Mouse (Mus musculus): ENCODE measurements around the gene Polm. TPM values are rescaled to one million over a fixed set of nuclear protein-coding genes. Genes with fewer than 3 reads are reported as not detected.

Gene Polm
- total RNA-seq (2021) = 10 to 100 TPM; 12.1 to 14.0 TPM

GRCm38 (mm10) chr11:5837251-5838246 lies at the start of gene Polm:
Polm (minus strand) TSS chr11:5838016.
- peak; percentile 82 to 85 for DNase-seq

GRCm38 (mm10) chr11:5887250-5887649 lies 49.4 kb upstream of the Polm start:
- no peak for DNase-seq

DNA sequence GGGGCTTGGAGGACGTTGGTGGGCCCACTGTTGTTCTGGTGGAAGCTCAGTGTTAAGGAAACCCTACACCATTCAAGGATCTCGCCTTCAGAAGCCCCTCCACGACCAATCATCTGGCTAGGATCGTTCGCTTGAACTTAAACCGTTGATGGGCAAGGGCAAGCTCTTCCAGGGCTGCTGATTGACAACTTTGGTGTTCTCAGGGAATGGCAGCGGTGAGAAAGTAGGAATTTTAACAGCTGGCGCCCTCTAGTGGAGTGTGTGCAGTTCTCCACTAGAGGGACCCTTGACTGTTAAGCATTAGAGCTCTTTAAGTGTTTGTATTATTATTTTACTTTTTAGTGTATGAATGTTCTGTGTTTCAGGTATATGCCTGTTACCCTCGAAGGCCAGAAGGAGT lies 48.4 kb upstream of the Polm start:
- peak; percentile 49 to 64 for DNase-seq

GRCm38 (mm10) chr11:5882518-5882917 lies 44.7 kb upstream of the Polm start:
- DNase-seq = no peak

- DNase-seq = peak in 1 of 2 experiments; percentile 49
Observed at GRCm38 (mm10) chr11:5879905-5880304, 42.1 kb upstream of the Polm start.

DNA sequence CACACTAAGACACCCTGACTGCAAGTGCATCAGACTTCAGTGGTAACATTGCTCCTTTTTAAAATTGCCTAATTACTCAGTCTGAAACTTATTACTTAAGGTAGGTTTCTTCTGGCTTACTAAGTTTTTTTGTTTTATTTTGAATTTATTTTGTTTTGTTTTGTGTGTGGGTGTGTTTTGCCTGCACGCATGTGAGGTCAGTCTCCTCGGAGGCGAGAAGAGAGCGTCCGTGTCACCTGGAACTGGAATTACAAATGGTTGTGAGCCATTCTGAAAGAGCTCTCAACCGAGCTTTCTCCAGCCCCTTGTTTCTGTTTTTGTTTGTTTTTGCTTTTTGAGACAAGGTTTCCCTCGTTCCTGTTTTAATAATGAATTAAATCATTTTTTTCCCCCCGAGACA lies 40.8 kb upstream of the Polm start:
- no peak for DNase-seq

GRCm38 (mm10) chr11:5877921-5878526 lies 40.2 kb upstream of the Polm start, which contains the start of gene Pold2:
Pold2 (minus strand) TSS chr11:5878292.
- DNase-seq = peak; percentile 97

DNA sequence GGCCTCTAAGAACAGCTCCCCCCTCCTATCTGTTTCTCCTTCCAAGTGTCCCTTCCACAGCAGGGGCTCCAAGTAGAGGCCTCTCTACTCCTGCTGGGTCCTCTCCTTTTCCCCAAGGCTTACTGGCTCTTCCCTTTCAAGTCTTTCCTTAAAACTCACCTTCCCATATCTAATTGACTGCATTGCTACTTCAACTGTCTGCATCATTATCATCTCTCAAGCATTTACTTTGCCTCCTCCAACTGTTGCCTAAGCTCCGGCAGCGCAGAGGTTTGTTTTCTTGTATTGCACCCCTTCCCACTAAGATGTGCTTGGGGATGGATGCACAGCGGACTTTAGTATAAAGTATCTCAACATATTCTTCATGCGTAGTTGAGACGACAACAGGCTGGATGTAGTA lies 39.6 kb upstream of the Polm start:
- DNase-seq = no peak

GRCm38 (mm10) chr11:5873192-5873591 lies 35.4 kb upstream of the Polm start:
- DNase-seq = no peak

DNA sequence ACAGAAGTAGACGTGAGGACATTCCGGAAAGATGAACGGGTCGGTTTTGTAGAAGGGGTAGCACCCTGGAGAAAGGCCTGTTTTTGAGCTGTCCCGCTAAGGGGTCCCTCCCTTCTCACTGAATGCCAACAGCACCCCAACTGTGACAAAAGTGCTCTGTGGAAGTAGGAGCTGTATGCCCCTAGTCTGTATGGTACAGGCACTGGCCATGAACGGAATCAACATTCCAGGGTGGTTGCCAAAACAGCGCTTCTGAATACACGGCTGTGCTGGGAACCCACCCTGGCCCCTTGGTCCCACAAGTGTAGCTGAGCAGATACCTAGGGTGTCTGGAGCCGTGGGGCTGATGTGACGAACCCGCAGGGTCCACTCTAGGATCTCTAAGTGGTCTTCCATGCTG lies 34.9 kb upstream of the Polm start:
- DNase-seq = no peak

DNA sequence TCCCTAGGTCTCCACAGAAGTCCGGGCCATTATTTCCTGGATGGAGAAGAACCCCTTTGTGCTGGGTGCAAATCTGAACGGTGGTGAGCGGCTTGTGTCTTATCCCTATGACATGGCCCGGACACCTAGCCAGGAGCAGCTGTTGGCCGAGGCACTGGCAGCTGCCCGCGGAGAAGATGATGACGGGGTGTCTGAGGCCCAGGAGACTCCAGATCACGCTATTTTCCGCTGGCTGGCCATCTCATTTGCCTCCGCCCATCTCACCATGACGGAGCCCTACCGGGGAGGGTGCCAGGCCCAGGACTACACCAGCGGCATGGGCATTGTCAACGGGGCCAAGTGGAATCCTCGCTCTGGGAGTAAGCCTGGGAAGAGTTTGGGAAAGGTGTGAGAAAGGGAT lies 32.3 kb upstream of the Polm start:
- DNase-seq = no peak

DNA sequence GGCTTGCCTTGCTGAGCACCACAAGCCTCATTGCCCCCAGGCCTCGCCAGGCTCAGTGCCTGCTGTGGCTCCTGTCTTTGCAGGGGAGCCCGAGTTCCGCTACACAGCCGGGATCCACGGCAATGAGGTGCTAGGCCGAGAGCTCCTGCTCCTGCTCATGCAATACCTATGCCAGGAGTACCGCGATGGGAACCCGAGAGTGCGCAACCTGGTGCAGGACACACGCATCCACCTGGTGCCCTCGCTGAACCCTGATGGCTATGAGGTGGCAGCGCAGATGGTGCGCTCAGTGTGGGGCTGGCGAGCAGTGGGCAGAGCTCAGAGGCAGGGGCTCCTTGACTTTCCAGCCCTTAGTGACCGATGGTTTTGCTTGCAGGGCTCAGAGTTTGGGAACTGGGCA lies 31.5 kb upstream of the Polm start:
- no peak for DNase-seq

DNA sequence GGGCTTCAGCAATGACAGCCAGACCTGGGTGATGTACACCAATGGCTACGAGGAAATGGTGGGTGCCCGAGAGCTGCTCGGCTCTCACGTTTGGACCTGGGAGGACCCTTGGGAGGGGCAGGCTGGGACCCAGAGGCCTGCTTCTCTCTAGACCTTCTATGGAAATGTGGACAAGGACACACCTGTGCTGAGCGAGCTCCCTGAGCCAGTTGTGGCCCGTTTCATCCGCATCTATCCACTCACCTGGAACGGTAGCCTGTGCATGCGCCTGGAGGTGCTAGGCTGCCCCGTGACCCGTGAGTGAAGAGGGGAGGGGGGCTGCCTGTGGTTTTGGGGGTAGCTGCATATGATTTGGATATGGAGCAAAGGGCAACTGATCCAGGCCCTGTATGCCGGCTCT lies 30.5 kb upstream of the Polm start:
- no peak for DNase-seq

GRCm38 (mm10) chr11:5867196-5867595 lies 29.4 kb upstream of the Polm start:
- DNase-seq = no peak

GRCm38 (mm10) chr11:5862394-5863105 lies 24.7 kb upstream of the Polm start:
- no peak for DNase-seq

GRCm38 (mm10) chr11:5861678-5862393 lies 24.0 kb upstream of the Polm start, which contains the start of gene Aebp1:
Aebp1 (plus strand) TSS chr11:5861947.
- DNase-seq = no peak

- no peak for DNase-seq
Observed at GRCm38 (mm10) chr11:5860639-5861038, 22.8 kb upstream of the Polm start.

GRCm38 (mm10) chr11:5859883-5860550 lies 22.2 kb upstream of the Polm start:
- no peak for DNase-seq

DNA sequence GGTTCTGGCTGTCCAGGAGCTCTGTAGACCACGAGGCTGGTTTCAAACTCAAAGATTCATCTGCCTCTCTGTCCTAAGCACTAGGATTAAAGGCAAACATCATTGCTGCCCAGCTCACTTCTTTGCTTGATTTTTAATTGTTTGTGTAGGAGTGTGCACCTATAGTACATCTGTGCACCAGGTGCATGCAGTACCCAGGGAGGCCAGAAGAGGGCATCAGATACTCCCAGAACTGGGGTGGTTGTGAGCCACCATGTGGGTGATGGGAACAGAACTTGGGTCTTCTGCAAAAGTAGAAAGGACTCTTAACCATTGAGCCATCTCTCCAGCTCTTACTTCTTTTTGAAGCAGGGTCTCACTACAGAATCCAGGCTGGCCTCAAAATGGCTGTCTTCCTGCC lies 20.9 kb upstream of the Polm start:
- DNase-seq = no peak

DNA sequence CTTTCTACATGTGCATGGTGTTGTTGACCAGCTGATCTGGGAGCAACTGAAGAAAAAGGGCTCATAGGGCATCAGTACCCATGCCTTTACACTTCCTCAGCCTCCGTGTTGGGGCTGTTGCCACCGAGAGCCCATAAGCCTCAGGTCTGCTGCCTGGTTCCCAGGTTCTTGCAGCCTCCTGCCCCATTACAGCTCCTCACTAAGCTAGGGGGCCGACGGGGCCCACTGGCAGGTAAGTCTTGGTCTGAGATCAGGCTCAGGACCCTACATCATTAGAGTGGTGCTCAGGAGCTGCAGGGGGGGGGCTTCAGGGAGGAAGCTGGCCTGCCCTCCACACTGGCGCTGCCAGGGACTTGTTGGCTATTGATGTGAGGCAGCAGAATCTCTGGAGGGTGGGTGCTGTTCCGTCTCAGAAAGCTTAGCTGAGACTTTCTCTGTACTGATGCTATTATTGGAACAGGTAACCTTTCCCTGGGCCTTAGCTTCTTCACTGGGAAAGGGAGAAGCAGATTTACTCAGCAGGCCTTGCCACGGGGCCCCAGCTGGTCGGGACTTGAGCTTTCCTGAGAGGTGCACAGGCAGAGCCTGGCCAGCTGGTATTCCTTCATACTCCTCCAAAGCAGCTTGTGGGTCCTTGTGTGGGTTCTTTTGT lies 18.8 kb upstream of the Polm start:
- no peak for DNase-seq

DNA sequence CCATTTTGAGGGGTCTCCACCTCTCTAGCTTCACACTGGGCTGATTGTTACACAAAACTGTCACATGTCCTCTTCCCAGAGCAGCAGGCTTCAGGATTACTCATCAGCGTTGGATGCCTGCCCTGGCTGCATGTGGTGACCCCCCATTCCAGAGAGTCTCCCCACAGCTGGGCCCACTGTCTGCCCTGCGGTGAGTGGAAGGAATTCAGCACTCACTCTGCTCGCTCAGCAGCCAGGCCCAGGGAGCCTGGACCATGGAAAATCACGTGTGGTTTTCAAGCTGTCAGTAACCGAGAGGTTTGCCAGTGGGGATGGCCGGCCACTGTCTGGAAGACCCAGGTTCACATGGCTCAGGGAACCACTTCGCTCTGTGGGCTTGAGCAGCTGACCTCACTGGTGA lies 18.1 kb upstream of the Polm start:
- peak; percentile 49 to 55 for DNase-seq
